Mouse (Mus musculus) CH12.LX (cell line): ENCODE results near the gene Colq. TPM values are rescaled to one million over a fixed set of nuclear protein-coding genes. Genes with fewer than 3 reads are reported as not detected.

ENCODE experiments used
- DNase-seq: peaks from one replicate; pipeline ENCODE4 v3.0.0-alpha.2; 2013; ENCODE audit errors: extremely low read depth
- H3K27ac ChIP-seq: 2 replicates; pipeline ENCODE4 v1.5.1; 2012; ENCODE audit warnings: low read depth, mild to moderate bottlenecking, control low read depth, moderate library complexity; ENCODE audit not compliant: insufficient read depth
- H3K27me3 ChIP-seq: replicated peaks from 2 replicates; pipeline ENCODE3; 2012; ENCODE audit warnings: inconsistent platforms
- H3K36me3 ChIP-seq, 2 experiments: replicated peaks in 1 of 2; 2 replicates each; pipeline versions ENCODE3 to v1.6.1; 2012; ENCODE audit warnings: inconsistent platforms in 1 of 2, low read length in 1 of 2, mild to moderate bottlenecking in 1 of 2, mixed read lengths in 1 of 2, moderate library complexity in 1 of 2; ENCODE audit not compliant: control insufficient read depth in 1 of 2, insufficient read depth in 1 of 2
- H3K4me1 ChIP-seq, 2 experiments: 2 replicates each; pipeline ENCODE4 v1.6.1; 2012; ENCODE audit warnings: inconsistent platforms in 1 of 2, moderate library complexity in 1 of 2; ENCODE audit not compliant: insufficient read depth in 2 of 2, control insufficient read depth in 1 of 2
- H3K4me2 ChIP-seq: 2 replicates; pipeline ENCODE4 v1.6.1; 2012; ENCODE audit warnings: low read depth, mild to moderate bottlenecking, control low read depth; ENCODE audit not compliant: poor library complexity, insufficient read depth, severe bottlenecking
- H3K4me3 ChIP-seq, 3 experiments: fragments of 150-350 bp in 1 of 3; sonication (generic) in 1 of 3; replicated peaks in 1 of 3; 2 replicates each; pipeline versions ENCODE3 to v1.5.1; 2011 to 2012; ENCODE audit warnings: low read depth in 2 of 3, low read length in 2 of 3, mild to moderate bottlenecking in 2 of 3, moderate library complexity in 2 of 3, control low read depth in 1 of 3, improper control_type of control experiment in 1 of 3, inconsistent platforms in 1 of 3, mixed read lengths in 1 of 3; ENCODE audit not compliant: poor library complexity in 1 of 3
- H3K79me2 ChIP-seq: replicated peaks from 2 replicates; pipeline ENCODE4 v1.6.1; 2012; ENCODE audit warnings: mild to moderate bottlenecking, moderate library complexity; ENCODE audit not compliant: control insufficient read depth, poor library complexity, insufficient read depth, severe bottlenecking; ENCODE audit errors: extremely low read depth
- H3K9ac ChIP-seq: 2 replicates; pipeline ENCODE4 v1.6.1; 2012; ENCODE audit warnings: low read depth, mild to moderate bottlenecking, control low read depth, moderate library complexity; ENCODE audit not compliant: insufficient read depth
- H3K9me3 ChIP-seq: replicated peaks from 2 replicates; pipeline ENCODE3; 2012; ENCODE audit warnings: low read length, inconsistent platforms, mixed read lengths
- CHD1 ChIP-seq: IDR thresholded peaks from 2 replicates; pipeline ENCODE4 v1.6.1; 2012; ENCODE audit warnings: low read depth, low read length, improper control_type of control experiment, inconsistent platforms
- JUN ChIP-seq: IDR thresholded peaks from 2 replicates; pipeline ENCODE4 v1.6.1; 2011; ENCODE audit warnings: low read depth, mild to moderate bottlenecking, low read length, improper control_type of control experiment, moderate library complexity; ENCODE audit not compliant: insufficient read depth
- MAX ChIP-seq: IDR thresholded peaks from 2 replicates; pipeline ENCODE4 v1.6.1; 2011; ENCODE audit warnings: low read length, improper control_type of control experiment
- MAZ ChIP-seq: IDR thresholded peaks from 2 replicates; pipeline ENCODE4 v1.6.1; 2012; ENCODE audit warnings: low read depth, mild to moderate bottlenecking, inconsistent platforms, low read length, improper control_type of control experiment, moderate library complexity
- NELFE ChIP-seq: IDR thresholded peaks from 2 replicates; pipeline ENCODE4 v1.6.1; 2011; ENCODE audit warnings: low read depth, low read length, improper control_type of control experiment
- POLR2A ChIP-seq: IDR thresholded peaks from 2 replicates; pipeline ENCODE4 v1.6.1; 2011; ENCODE audit warnings: low read depth, mild to moderate bottlenecking, improper control_type of control experiment, low read length
- POLR2AphosphoS2 ChIP-seq: IDR thresholded peaks from 2 replicates; pipeline ENCODE4 v1.6.1; 2011; ENCODE audit warnings: low read depth, low read length, improper control_type of control experiment
- RAD21 ChIP-seq: IDR thresholded peaks from 2 replicates; pipeline ENCODE4 v1.6.1; 2011; ENCODE audit warnings: low read depth, mild to moderate bottlenecking, low read length, improper control_type of control experiment, moderate library complexity
- RCOR1 ChIP-seq: conservative IDR thresholded peaks from 2 replicates; pipeline ENCODE4 v1.6.1; 2012; ENCODE audit warnings: low read depth, mild to moderate bottlenecking, inconsistent platforms, low read length, improper control_type of control experiment
- USF2 ChIP-seq: conservative IDR thresholded peaks from 2 replicates; pipeline ENCODE4 v1.6.1; 2011; ENCODE audit warnings: low read depth, low read length, improper control_type of control experiment
- ZKSCAN1 ChIP-seq: IDR thresholded peaks from 2 replicates; pipeline ENCODE4 v1.6.1; 2012; ENCODE audit warnings: low read depth, inconsistent platforms, low read length, improper control_type of control experiment, borderline replicate concordance
- dilution Hi-C: fragments of 300-500 bp; cut with MboI; formaldehyde crosslinking; loops from 2 replicates; pipeline ENCODE4 v1.14.3; 2020; ENCODE audit warnings: low sequenced_read_pairs; ENCODE audit not compliant: extremely low pct_unique_long_range_greater_than_20kb, extremely low pct_ligation_motif_present
- in situ Hi-C: fragments of 300-500 bp; cut with MboI; formaldehyde crosslinking; loops from 3 replicates; pipeline ENCODE4 v1.14.3; 2019; ENCODE audit warnings: low sequenced_read_pairs, low pct_ligation_motif_present, low pct_unique_long_range_greater_than_20kb, mixed read lengths
- polyA plus RNA-seq: library from polyadenylated mRNA; unstranded; fragments of >175 nt; gene quantifications from 2 replicates; pipeline ENCODE4 v1.2.1, GENCODE M21; 2012; ENCODE audit warnings: low read depth; ENCODE audit not compliant: insufficient read length
- total RNA-seq, 2 experiments: library from RNA; depleted of rRNA; stranded (reverse); fragments of 300-350 nt in 1 of 2; fragments of >200 nt in 1 of 2; gene quantifications; 2 replicates each; pipeline ENCODE4 v1.2.3; 2012 to 2014

Gene Colq
- total and polyA plus RNA-seq, 3 experiments, result 1.7 to 4.6 (median 4.2) TPM

DNA sequence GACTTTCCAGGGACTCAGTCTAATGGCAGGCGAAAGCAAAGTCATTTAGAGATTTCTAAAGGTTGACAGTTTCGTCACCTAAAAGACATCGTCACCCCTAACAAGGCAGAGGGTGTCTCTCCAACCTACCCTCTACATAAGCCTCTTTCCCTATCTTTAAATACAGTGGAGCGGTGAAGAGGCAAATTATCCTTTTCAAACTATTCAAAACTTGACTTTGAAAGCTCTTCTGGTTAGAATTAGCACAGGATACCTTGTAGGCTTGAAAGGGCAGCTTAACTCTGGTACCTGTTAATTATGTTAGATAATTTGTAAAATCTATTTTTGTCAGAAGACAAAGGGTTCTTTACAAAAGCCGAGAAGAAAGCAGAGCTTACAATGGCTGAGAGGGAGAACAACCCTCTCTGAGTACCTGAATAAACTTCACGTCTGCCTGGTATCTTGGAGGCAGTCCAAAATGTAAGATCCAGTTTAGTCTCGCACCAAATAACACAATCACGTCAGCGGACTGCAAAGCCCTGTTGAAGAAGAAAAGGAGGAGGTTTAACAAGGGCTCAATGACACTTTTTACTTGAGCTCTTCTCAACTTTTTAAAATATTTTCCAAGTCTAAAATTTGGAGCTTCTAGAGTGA lies 29.6 kb upstream of the Colq start:
- in situ Hi-C loops (no loop called here), dilution Hi-C loops (no loop called here)
- Histone ChIP-seq H3K27ac (no peak overlapping the region), H3K79me2 (no peaks in the 10 kb centered on the region), H3K4me2 (no peak overlapping the region), H3K9ac (no peak overlapping the region), H3K4me1 (peaks cover 4 to 5% of the 10 kb centered on the region in 2 experiments; a peak in 1 of 4 replicates), H3K4me3 (no peak overlapping the region), H3K36me3 (peaks cover 4 to 38% of the 10 kb centered on the region in 2 experiments), H3K9me3 (no peaks in the 10 kb centered on the region)
- DNase-seq, result no peak
- TF ChIP-seq MAX, result no peak
- TF ChIP-seq NELFE, result no peak
- TF ChIP-seq CHD1, result no peak
- TF ChIP-seq, all 38 proteins: peak for 0
- no peaks in the 10 kb centered on the region for H3K27me3 ChIP-seq

DNA sequence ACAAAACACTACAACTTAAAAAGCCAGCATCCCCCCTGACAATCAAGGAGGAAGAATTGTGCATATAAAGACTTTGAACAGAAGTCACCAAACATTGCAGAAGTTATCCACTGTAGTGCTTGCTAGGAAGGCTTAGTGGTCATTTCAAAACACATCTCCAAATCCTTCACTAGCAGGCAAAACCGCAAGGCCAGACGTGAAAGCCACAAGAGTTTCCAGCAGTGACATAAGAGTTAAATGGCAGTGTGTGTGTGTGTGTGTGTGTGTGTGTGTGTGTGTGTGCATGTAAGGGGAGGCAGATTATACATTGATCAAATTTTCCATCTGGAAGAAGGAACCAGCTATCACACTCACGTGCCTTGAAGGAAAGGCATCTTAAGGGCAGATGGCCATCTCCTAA lies 26.9 kb upstream of the Colq start:
- no peaks in the 10 kb centered on the region for H3K27me3 ChIP-seq
- no peaks in the 10 kb centered on the region for H3K9me3 ChIP-seq
- no peak overlapping the region for H3K4me3 ChIP-seq
- no peak for DNase-seq
- H3K4me2 ChIP-seq, result no peak overlapping the region
- H3K79me2 ChIP-seq, result no peaks in the 10 kb centered on the region
- H3K27ac ChIP-seq, result no peak overlapping the region
- H3K4me1 ChIP-seq, result peaks cover 4% of the 10 kb centered on the region in 2 experiments; a peak in 1 of 4 replicates
- dilution Hi-C loops, result no loop called here
- TF ChIP-seq POLR2A, result no peak
- H3K9ac ChIP-seq, result no peak overlapping the region
- in situ Hi-C loops, result no loop called here
- H3K36me3 ChIP-seq, result peaks cover 4 to 49% of the 10 kb centered on the region in 2 experiments

DNA sequence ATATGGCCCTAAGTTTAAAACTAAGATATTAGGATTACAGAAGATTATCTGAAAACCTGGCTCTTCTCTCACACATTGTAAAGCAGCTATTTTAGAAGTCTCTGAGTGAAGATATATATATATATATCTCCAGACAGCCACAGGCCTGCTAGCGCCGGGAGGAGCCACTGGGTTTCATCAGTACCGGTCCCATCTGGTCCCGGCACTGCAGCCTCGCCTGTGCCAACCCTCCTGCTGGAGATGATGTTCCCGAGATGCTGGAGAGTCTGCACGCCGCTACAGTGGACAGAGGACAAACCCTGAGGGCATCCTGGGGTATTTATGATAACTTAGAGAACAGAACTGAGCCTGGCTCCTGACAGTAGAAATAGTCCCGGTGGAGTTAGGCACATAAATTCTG lies 26.1 kb upstream of the Colq start:
- no peaks in the 10 kb centered on the region for H3K79me2 ChIP-seq
- H3K36me3 ChIP-seq, result peaks cover 6 to 49% of the 10 kb centered on the region in 2 experiments
- no peak overlapping the region for H3K9ac ChIP-seq
- no peaks in the 10 kb centered on the region for H3K27me3 ChIP-seq
- no peak overlapping the region for H3K4me3 ChIP-seq
- dilution Hi-C loops (no loop called here), in situ Hi-C loops (no loop called here)
- DNase-seq, result no peak
- no peak overlapping the region for H3K27ac ChIP-seq
- no peak overlapping the region for H3K4me2 ChIP-seq
- H3K4me1 ChIP-seq, result peaks cover 0 to 4% of the 10 kb centered on the region in 2 experiments; a peak in 1 of 4 replicates
- H3K9me3 ChIP-seq, result no peaks in the 10 kb centered on the region
- TF ChIP-seq ZKSCAN1, result no peak

DNA sequence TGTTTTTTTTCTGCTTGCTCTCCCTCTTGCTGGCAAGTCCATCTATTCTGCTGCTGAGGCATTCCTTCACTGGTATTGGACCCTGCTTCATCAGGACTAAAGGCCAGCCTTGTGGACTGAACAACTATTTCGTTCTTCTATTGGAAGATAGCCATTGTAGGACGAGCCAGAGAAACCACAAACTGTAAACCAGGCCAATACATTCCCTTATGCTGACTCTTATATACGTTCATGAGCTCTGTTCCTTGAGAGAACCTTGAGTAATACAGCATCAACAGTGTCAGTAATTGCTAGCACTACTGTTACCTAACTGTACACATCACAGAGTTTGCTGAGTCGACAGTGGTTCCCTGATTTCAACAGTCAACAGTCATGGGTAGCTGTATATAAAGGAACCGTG lies 22.5 kb upstream of the Colq start:
- no peak for DNase-seq
- Histone ChIP-seq H3K27ac (no peak overlapping the region), H3K9ac (no peak overlapping the region), H3K79me2 (no peaks in the 10 kb centered on the region), H3K9me3 (no peaks in the 10 kb centered on the region), H3K4me1 (peaks cover 0 to 4% of the 10 kb centered on the region in 2 experiments; a peak in 2 of 4 replicates), H3K4me3 (no peak overlapping the region), H3K36me3 (peaks cover 6 to 50% of the 10 kb centered on the region in 2 experiments), H3K27me3 (no peaks in the 10 kb centered on the region)
- dilution Hi-C loops, result no loop called here
- TF ChIP-seq MAZ (no peak), USF2 (no peak), CHD1 (no peak), JUN (no peak), POLR2AphosphoS2 (no peak), RAD21 (no peak), RCOR1 (no peak)
- TF ChIP-seq, all 38 proteins: peak for 0
- no peak overlapping the region for H3K4me2 ChIP-seq
- in situ Hi-C loops, result no loop called here
